Mouse (Mus musculus) lung, postnatal 36 days (tissue): ENCODE data around the gene Ints2.
A peak's percentile ranks its signal among the peaks of the same experiment; 100 is the strongest.
"Not testable (repeated sequence)": the region's sequence is repeated elsewhere in the genome, so short reads cannot be mapped to it uniquely, and the experiment has no call there.

Experiments
- DNase-seq: peaks from one replicate; pipeline ENCODE4 v3.0.0; 2022; ENCODE audit warnings: mixed read lengths

Ints2 gene

GRCm38 (mm10) chr11:86257460-86258076, at the start of gene Ints2:
Gene Ints2, minus strand, starts transcription at chr11:86257575.
- DNase-seq, result peak; percentile 96

GRCm38 (mm10) chr11:86292201-86292600, 34.8 kb upstream of the Ints2 start:
- not testable (repeated sequence) for DNase-seq

GRCm38 (mm10) chr11:86291714-86292113, 34.3 kb upstream of the Ints2 start:
- no peak for DNase-seq

GRCm38 (mm10) chr11:86285729-86286128, 28.4 kb upstream of the Ints2 start:
- DNase-seq, result no peak

- no peak for DNase-seq
These were observed 21.2 kb upstream of the Ints2 start for GRCm38 (mm10) chr11:86278442-86279102.

GRCm38 (mm10) chr11:86257054-86257453, 321 bp downstream of the Ints2 start:
- no peak for DNase-seq

- DNase-seq, result no peak
These were observed 4.0 kb downstream of the Ints2 start for GRCm38 (mm10) chr11:86253342-86253741.

- no peak for DNase-seq
These were observed 24.9 kb downstream of the Ints2 start for GRCm38 (mm10) chr11:86232446-86232845.

GRCm38 (mm10) chr11:86231781-86232350, 25.5 kb downstream of the Ints2 start:
- DNase-seq, result no peak

- no peak for DNase-seq
These were observed 30.7 kb downstream of the Ints2 start for GRCm38 (mm10) chr11:86226646-86227180.

GRCm38 (mm10) chr11:86225761-86226160, 31.6 kb downstream of the Ints2 start:
- DNase-seq, result no peak

GRCm38 (mm10) chr11:86211803-86212202, 45.6 kb downstream of the Ints2 start:
- DNase-seq, result no peak

GRCm38 (mm10) chr11:86209123-86209522, 48.3 kb downstream of the Ints2 start:
- no peak for DNase-seq

GRCm38 (mm10) chr11:86205876-86206275, 51.5 kb downstream of the Ints2 start:
- DNase-seq, result no peak

- no peak for DNase-seq
These were observed 52.3 kb downstream of the Ints2 start for GRCm38 (mm10) chr11:86205031-86205430.

GRCm38 (mm10) chr11:86201901-86202675, 55.3 kb downstream of the Ints2 start:
- peak; percentile 8 for DNase-seq

GRCm38 (mm10) chr11:86201037-86201786, 56.2 kb downstream of the Ints2 start, which contains the start of gene Brip1:
Gene Brip1, minus strand, starts transcription at chr11:86201193.
- DNase-seq, result peak; percentile 96

- no peak for DNase-seq
These were observed 56.8 kb downstream of the Ints2 start for GRCm38 (mm10) chr11:86200460-86201021.

GRCm38 (mm10) chr11:86199733-86200132, 57.6 kb downstream of the Ints2 start:
- DNase-seq, result no peak

GRCm38 (mm10) chr11:86185224-86185623, 72.2 kb downstream of the Ints2 start:
- DNase-seq, result not testable (repeated sequence)

GRCm38 (mm10) chr11:86175833-86176232, 81.5 kb downstream of the Ints2 start:
- DNase-seq, result peak; percentile 17

GRCm38 (mm10) chr11:86174173-86174572, 83.2 kb downstream of the Ints2 start:
- DNase-seq, result peak; percentile 83
